Mouse (Mus musculus) heart, postnatal 10 days (tissue): ENCODE data around the gene Kcnh4. TPM values are rescaled to one million over a fixed set of nuclear protein-coding genes. Genes with fewer than 3 reads are reported as not detected.
A peak's percentile ranks its signal among the peaks of the same experiment; 100 is the strongest.

Source experiments
- DNase-seq, 2 experiments: peaks; one replicate each; pipeline ENCODE4 v3.0.0; 2021
- intact Hi-C: fragments of 180-260 bp; cut with DNase I; formaldehyde crosslinking; loops from one replicate; pipeline ENCODE4 v1.15.1; 2025
- total RNA-seq, 2 experiments: library from RNA; stranded (reverse); gene quantifications; 2 replicates each; pipeline ENCODE4 v1.2.3; 2021

Gene Kcnh4
- total RNA-seq, 2 experiments from 2014 or later: not detected

DNA sequence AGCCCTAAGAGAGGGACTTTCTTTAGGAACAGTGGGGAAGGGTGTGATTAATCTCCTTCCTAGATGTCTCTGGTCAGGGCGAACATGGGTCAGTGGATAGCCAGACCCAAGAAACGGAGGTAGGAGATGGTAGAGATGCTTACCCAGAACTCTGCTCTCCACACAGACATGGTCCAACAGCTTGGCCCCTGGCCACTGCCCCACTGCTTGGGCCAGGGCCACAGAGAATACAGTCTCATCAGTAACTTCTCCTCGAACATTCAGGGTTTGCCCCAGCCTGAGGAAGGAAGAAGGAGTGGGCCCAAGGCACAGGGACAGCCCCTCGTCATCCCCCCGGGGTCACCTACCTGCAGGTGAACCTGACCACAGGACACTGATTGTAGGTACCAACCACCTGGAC is 8.1 kb upstream of the Kcnh4 start:
- no peak for DNase-seq
- intact Hi-C loops: no loop called here

DNA sequence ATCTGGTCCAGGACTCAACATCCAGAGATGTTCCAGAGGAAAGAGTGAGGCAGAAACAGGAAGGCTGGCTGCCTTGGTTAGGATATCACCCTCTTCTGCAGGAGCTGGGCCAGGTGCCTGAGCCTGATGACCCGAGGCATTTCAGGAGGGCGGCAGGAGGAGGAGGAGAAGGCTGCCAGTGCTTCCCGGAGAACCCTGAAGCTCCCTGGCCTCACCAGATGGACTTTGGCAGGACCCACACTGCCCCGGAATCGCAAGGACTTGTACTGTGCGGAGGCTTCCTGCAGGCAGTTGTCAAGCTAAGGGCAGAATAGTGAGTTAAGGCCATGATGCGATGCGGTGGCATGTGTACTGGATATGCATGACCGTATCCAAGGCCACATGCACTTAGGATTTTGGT is 7.0 kb upstream of the Kcnh4 start:
- DNase-seq: no peak
- intact Hi-C loops: no loop called here

DNA sequence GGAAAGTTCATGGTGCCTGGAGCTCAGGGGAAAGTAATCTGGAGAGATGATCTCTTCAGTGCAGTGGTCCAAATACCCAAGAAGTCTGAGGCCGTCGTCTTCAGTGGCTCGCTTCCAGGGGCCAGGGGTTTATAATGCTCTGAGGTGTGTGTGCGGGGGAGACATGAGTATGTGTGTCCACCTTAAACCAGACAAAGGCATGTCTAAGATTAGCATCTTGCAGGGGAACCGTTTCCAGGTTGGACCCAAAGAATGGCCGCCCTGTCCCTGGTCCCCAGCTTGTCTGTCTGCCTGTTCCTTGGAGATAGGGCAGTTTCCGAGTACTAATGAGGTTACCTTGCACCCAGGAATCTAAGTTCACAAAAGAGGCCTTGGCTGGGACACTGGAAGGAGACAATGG is 3.1 kb upstream of the Kcnh4 start, which contains the start of gene Hcrt:
Gene Hcrt, minus strand, starts transcription at position 101 of the 400 bp plus-strand sequence.
- no peak for DNase-seq
- intact Hi-C loops: loop anchor here (5.0 kb wide), 1 partner anchor 191 kb away; the partner anchor contains the start of gene Cnp

DNA sequence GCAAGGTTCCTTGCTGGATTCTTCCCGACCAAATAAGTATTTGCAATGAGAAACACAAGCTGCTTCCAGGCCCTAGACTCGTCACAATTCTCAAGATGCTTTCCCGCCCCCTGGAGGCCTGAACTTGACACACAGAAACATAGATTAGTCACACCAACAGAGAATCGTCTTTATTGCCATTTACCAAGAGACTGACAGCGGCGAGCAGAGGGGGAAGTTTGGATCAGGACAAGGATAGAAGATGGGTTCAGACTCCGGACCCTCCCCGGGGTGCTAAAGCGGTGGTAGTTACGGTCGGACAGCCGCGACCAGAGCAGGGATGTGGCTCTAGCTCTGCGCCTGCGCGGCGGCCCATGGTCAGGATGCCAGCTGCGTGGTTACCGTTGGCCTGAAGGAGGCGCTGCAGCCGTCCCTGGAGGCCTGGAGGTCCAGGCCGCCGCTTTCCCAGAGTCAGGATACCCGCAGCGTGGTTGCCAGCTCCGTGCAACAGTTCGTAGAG is 1.9 kb upstream of the Kcnh4 start:
- intact Hi-C loops: loop anchor here (1.0 to 5.0 kb wide), 2 partner anchors 47 to 189 kb away; partner anchors contain the start of gene Cnp

DNA sequence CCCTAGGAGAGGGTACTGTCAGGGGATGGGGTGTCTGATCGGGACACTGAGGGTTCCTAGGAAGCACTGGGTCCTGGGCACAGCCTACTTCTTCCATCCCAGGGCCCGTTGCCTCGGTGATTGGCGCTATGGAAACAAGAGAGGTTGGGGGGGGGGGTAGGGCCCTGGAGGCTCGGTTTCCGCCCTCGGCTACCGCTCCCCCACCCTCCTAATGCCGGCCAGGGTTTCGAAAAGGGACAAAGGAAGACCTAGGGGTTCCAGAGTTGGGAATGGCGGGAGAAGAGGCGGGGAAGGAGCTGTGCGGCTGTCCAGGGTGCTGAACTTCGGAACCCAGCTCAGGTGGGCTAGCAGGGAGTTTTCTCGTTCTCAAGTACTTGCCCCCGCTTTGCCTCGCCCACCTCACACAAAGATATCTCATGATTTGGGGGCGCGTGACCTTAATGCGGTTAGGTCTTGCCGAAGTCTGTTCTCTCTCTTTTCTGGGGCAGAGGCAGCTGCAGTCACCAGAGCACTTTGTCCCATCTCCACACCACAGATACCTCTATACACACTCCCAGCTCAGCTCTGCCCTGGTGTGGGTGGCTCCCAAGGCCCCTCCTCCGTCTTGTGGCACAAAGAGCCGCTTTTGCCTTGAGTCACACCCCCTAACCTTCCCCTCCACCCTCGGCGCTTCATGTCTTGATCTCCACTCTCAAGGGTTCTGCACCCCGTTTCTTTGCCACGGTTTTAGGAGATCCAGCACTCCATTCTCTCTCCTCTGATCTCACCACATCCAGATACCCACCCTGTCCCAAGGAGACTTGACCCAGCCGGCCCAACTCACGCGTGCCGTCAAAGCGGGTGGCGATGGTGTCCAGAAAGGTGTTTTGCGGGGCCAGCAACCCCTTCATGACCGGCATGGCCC is 783 bp downstream of the Kcnh4 start:
- peak; percentile 57 to 72 for DNase-seq
- intact Hi-C loops: no loop called here

More for the DNA sequence above, 1.9 kb upstream of the Kcnh4 start:
- peak; percentile 93 to 97 for DNase-seq

DNA sequence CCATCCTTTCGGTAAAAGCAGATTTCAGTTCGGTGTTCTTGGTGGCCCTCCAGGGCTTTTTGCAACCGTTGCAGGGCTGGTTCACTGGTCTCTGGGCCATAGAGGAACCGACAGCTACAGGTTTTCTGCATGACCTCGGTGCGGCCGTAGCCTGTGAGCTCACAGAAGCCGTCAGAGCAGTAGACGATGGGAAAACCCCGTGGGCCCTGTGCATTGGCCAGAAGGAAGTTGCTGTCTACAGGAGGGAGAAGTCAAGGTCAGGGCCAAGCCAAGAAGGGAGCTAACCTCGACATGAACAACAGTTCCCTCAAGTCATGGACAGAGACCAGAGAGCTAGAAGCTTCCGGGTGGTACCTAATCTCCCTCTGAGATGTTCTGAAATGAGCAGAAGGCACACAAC is 2.2 kb downstream of the Kcnh4 start:
- DNase-seq: no peak
- intact Hi-C loops: no loop called here

DNA sequence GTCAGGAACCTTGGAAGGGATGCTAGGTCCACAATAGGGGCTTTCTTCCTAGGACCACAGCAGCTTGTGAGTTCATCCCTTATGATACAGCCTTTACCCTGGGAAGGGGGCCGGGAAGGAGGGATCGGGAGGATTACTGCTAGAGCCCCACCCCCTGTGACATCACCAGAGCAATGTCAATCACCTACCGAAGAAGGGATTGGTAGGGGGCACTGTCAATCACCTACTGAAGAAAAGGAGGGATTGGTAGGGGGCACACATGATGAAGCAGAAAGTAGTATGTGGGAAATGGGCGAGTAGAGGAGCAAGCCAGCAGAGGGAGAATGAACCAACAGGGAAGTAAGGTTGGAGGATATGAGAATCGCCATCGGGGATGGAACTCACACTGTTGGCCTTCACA is 3.3 kb downstream of the Kcnh4 start:
- intact Hi-C loops: no loop called here
- no peak for DNase-seq

DNA sequence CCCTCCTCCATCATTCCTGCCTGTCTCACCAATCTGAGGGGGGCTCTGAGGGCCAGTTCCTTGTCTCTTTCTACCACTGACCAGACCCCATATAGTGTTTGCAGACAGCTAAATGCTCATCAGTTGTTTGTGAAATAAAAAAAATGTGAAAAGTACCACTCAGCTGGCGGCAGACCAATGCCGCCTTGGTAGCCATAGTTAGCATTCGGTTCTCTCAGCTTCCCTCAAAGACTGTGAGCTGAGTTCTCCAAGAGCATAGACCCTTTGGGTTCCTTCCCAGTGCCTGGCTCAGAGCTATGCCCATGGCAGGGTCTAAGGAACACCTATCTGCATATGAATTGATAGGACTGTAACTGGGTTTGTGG is 5.1 kb downstream of the Kcnh4 start:
- intact Hi-C loops: no loop called here
- no peak for DNase-seq

DNA sequence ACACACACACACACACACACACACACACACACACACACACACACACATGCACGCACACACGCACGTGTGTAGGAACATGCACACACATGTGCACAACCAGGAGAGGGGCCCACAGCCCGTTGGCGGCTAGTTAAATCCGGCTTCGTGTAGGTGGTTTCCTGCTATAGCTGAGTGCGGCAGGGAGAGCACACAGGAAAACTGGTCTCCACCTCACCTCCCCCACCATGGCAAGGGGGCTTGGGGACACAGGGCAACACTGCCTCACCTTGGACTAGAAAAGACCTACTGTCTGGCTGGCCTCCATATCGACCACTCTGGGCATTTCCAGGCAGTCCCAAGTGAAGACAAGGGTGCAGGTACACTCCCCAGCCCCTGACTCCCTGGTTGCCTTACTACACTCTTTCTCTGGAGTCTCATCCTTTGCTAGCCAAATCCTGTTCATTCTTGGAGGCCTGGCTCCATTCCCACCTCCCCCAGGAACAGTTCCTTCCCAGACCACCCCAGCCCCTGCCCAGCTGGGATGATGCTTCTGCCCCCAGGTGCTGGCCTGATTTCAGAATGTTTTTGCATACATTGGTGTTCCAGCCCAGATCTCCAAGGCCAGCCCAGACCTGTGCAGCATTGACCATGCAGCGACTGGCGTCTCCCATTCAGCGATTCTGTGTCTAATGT is 5.6 kb downstream of the Kcnh4 start:
- intact Hi-C loops: no loop called here
- DNase-seq: no peak

DNA sequence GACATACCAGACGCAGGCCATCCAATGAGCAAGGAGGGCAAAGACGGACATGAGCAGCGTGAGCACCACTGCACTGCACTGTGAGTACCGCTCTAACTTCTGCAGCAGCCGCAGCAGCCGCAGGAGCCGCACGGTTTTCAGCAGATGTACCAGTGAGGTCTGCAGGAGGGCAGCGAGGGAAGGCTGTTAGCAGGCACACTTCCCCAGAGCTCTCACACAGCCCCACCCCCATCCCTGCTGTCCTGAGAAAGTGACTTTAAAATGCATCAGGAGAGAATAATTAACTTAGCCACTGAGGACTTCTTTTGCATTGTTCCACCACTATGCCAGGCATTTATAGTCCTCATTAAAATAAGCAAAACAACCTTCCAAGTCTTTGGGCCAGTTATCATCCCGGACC is 7.4 kb downstream of the Kcnh4 start:
- intact Hi-C loops: no loop called here
- no peak for DNase-seq

DNA sequence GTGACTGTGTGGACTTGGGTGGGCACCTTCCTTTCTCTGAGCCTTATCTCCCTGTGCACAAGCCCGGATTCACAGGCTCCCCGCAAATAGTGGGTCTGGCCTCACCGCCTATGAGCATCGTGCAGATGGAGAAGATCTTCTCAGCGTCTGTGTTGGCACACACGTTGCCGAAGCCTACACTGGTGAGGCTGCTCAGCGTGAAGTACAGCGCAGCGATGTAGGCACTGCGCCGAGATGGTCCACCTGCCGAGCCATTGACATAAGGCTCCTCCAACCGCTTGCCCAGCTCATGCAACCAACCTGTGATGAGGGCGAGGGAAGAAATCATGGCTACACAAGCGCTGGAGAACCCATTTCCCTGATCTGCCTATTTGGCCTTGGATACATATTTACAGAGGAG is 9.6 kb downstream of the Kcnh4 start:
- DNase-seq: no peak
- intact Hi-C loops: no loop called here

DNA sequence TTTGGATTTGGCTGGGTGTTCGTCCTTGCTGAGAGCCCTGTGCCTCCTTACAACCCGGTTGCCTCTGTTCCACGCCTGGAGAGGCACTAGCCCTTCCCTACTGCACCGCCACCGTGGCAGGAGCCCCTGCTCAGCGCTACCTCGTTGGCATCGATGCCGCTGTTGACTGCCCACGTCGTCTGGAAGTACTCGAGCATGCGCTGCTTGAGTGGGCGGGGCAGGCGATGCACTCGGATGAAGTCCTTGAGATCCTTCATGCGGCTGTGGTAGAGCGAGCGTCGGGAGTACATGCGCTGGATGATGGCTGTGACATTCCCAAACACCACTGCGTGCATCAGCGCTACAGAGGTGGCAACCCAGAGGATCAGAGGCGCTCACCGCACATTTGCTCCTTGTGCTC is 10.3 kb downstream of the Kcnh4 start:
- no peak for DNase-seq
- intact Hi-C loops: no loop called here

DNA sequence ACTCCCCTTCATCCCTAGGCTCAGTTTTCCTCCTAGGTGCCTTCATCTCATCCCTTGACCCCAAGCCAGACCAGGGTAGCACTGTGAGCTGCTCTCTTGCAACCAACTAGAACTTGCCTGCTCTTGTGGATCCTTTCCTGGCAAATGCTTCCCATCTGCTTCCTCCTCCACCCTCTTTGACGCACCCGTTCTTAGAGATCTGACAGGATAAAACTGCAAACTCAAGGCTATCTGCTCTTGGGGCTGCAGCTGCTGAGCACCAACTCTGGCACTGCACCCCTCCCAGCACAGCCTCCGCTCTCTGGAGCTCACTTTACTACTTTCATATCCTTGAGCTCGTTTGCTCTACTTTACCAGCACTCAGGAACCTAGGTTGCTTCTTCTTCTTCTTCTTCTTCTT is 11.1 kb downstream of the Kcnh4 start:
- DNase-seq: no peak
- intact Hi-C loops: no loop called here

DNA sequence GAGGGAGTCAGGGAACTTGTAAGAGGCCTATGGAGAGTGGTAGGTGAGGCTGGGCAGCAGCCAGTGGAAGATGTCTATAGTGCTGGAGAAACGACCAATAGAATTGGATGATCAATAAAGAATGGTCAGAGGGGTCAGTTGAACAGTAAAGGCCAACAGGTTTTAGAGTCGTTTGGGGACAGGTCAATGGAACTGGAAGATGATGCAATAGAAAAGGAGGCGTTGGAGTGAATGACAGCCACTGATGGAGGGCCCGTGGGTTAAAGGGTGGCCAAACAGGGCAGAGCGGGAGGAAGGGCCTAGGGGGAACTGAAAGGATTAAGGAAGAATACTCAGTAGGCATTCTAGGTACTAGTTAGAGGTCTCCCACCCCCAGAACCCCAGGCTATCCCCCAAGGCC is 12.6 kb downstream of the Kcnh4 start:
- intact Hi-C loops: no loop called here
- DNase-seq: no peak

DNA sequence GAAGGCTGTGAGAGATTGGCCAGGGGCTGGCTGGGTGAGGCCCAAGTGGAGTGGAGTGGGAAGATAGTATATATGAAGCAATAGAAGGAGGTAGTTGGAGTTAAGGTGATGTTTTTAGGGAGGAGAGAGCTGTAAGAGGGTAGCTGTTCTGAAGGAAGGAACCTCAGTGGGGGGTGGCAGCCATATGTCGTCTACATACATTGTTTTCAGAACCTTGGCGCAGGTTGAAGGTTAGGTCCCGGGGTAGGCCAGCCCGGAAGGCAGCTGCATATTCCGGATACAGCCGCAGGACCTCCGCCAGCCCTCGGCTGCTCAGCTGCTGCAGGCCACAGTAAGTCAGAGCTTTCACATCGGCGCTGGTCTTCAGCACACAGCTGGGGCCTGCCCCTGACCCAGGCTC is 13.2 kb downstream of the Kcnh4 start:
- DNase-seq: no peak
- intact Hi-C loops: no loop called here

DNA sequence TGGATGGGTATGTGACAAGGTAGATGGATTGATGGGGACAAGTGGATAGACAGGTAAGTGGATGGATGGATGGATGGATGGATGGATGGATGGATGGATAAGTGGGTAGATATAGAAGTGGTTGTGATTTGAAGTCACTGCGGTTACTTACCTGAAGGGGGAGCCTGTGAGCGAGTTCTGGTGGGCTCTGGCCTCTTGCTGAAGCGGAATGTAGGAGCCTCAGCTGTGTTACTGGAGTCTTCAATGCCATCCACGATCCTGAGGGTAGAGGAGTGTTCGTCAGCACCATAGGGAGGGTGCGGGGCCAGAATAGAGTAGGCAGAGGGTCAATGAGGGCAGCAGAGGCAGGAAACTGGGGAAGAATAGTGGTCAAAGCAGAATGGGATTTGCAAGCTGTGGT is 14.7 kb downstream of the Kcnh4 start:
- intact Hi-C loops: no loop called here
- DNase-seq: peak; percentile 47 to 70

DNA sequence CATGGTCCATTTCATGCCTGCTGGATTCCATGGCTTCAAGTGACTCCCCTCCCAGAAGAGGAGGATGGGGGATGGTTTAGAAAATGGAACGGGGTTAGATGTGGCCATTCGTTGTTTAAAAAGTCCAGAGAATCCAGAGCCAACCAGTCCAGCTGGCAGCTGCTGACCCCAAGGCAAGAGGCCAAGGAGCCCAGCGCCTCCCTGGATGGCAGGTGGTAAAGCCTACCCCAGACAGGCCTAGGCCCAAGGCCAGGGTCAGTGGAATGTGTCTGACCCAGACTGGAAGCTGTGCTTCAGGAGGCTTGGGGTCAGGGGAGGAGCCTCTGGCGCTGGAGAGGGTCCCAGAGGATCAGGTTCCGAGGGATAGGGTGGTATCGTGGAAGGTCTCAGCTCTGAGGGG is 18.4 kb downstream of the Kcnh4 start:
- intact Hi-C loops: no loop called here
- peak; percentile 68 to 77 for DNase-seq

DNA sequence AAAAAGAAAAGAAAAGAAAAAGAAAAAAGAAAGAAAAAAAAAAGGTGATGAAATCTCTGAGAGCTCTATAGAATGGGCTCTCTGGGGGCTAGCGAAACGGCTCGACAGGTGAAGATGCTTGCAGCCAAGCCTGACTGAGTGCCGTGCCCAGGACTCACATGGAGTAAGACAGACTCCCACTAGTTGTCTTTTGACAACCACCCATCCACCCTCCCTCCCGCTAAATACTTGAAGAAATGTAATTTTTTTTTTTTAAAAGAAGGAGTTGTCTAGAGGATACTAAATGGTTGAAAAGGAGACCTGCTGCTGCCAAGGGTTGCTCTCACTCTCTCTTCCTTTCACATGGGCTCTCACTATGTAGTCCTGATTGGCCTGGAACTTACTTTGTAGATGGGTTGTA is 21.0 kb downstream of the Kcnh4 start:
- no peak for DNase-seq
- intact Hi-C loops: no loop called here

DNA sequence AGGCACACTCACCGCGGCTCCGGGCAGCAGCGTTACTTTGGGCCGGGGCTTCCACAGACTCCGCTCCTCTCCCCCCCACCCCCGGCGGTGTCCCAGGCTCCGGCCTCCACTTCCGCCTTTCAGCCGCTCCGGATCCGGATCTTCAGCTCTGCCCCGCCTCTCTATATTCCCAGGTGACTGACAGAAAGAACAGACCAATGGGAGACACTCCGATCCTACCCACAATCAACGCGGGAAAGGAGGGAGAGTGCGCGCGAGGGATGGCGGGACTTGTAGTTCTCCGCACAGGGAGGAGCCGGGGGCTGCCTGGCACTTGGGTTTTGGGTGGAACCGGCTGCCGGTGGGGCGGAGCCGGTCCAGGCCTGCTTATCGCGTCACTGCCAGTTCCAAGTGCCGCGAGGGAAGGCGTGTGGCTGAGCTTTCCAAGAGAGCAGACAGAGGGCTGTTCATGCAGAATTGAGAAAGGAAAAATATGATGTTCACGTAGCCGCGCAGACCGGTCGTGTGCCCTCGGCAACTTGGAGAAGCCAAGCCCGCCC is 21.6 kb downstream of the Kcnh4 start, which contains the start of gene Rab5c:
Gene Rab5c, minus strand, starts transcription at position 150 of the 539 bp plus-strand sequence.
- peak; percentile 99 for DNase-seq
- intact Hi-C loops: no loop called here

DNA sequence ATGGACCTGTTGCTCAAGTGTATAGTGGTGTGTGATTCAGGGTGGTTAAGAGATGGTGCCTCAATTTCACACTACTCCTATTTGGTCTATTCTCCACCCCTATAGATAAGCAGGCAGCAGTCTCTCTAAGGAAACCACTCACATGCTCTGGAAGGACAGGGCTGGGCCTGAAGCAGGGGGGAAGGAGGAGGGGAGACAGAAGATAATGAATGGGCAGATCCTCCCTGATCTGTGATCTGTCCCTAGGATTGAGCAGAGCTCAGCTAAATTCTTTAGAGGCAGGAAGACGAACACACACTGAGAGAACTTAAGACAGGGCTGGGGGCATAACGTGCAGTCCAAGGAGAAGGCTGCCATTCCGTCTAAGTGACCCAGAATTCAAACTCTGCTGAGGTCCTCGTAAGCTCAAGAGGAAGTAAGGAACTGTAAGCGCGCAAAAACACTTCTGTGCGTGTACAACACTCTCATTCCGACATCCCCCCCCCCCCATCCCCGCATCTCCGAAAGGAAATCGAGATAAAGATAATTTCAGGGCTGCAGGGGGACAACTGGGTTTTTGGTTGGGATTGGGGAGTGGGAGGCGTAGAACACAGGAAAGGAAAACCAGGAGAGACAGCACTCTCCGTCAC is 22.5 kb downstream of the Kcnh4 start:
- DNase-seq: no peak
- intact Hi-C loops: loop anchor here (2.0 kb wide), 1 partner anchor 22 kb away; no protein-coding TSS in a partner anchor

DNA sequence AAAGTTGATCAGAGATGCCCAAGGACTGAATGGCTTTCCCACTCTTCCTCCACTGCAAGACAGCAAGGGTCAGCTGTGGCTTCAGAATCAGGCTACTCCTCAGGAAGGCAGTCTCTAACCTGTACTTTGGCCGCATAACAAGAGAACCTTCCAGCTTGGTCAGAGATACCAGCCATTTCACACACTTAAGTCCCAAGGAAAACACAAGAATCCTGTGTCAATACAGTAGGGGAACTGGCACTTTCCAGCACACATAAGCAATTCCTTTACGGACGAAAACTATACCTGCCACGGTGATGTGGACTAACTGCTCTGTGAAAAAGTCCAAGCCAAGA is 23.0 kb downstream of the Kcnh4 start:
- no peak for DNase-seq
- intact Hi-C loops: loop anchor here (2.0 kb wide), 1 partner anchor 22 kb away; no protein-coding TSS in a partner anchor
